Mouse (Mus musculus) spleen, postnatal 0 days (tissue): Measurements from ENCODE around the gene Stap2. TPM values are rescaled to one million over a fixed set of nuclear protein-coding genes. Genes with fewer than 3 reads are reported as not detected.

Experiments
- polyA plus RNA-seq: library from polyadenylated mRNA; unstranded; fragments of >200 nt; fragmentation: Nextera tagmentation; extraction: Ambion mirVana; gene quantifications from 2 replicates; pipeline ENCODE4 v1.2.1, GENCODE M21; 2015

Stap2 gene
- polyA plus RNA-seq, result 4.7 and 7.1 TPM in 2 replicates

DNA sequence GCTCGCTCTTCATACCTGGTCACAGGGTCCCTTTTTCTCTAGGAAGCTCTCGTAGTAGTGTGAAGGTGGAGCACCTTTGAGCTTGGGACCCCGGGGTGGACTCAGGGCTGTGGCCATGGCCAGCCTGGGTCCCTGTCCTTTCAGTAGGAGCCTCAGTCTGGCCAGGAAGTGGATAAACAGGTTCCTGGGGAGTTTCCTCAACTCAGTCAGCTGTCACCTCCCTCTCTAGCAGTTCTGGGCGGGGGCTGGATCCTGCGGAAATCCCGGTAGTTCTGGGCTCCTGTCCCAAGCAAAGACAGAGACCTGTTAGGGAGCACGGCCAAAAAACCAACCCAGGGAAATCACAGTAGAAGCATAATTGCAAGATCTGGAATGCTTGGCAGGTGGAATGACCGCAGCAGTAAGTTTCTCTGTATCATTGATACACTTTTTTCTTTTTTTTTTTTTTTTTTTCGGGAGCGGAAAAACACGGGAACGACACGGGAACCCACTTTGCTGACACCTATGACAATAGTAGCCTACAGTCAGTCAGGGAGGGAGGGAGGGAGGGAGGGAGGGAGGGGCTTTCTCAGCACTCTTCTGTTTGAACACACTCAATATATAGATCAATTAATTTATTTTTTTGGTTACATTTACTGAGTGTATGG, at the start of gene Stap2, which contains the start of gene Mpnd:
Stap2 (minus strand) TSS at position 170 of the 647 bp plus-strand sequence.
Mpnd (plus strand) TSS at position 297 of the 647 bp plus-strand sequence.

DNA sequence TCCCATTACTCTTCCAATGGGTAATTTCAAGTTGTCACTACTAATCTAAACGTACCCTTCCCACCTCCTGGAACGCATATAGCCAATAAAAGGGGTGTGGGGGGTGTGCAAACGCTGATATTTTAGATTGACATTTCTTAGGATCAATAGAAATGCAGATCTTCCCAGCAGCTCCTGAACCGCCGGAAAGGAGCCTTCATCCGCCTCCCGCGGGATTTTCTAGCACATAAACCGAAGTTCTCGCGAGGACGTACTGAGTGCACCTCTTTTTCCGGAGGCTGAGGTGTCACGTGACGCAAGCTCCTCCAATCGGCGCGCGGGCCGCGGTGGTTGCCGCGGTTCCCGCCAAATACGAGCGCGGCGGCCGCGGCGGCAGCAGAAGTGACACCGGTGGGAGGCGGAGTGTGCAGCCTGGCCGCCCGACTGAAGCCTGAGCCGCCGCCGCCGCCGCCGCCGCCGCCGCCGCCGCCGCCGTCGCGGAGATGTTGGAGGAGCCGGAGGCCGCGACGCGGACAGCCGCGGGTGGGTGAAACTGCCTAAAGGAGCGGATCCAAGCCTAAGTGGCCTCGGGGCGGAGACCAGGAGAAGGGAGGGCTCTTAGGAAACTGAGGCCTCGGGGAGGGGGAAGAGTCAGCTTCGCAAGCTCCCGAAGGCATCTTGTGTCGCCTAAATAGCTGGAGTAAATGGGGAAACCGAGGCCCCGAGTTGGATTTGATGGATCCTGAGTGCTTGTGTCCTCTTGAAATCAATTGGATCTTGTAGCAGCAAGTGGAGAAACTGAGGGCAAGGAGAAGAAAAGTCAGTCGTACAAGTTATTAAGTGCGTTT, 34.9 kb upstream of the Stap2 start, which contains the start of gene Chaf1a:
Chaf1a (plus strand) TSS at position 410 of the 827 bp plus-strand sequence.

DNA sequence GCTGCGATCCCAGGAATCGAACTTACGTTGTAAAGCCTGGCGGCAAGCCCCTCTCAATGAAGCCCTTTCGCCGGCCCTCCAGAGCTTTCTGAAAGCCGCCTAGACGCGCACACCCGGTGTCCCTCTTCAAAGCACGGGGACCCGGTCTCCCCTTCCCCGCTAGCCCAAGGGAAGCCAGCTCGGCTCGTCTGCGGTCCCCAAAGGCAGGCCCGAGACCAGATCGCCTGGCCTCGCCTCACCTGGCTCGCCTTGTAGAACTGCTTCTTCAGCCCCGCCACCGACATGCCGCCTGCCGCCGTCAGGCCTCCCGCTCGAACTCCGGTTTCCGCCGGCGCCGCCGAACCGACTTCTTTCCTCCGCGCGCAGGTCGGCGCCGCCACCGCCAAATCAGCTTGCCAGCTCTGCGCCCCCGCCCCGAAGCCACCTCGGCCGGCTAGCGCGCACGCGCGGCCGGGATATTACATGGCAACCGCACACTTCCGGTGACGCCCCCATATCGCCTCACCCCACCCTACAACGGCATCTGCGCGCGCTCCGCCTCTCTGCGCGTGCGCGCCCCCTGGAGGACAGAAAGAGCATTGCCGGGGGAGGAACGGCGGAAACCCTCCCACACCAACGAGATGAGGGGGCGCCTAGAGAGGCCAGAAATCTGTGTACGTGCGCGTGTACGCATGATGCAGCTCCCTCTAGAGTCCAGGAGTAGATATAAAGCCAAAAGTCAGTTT, 31.0 kb upstream of the Stap2 start, which contains the start of gene Sh3gl1:
Sh3gl1 (minus strand) TSS at position 460 of the 725 bp plus-strand sequence.

GRCm38 (mm10) chr17:55986030-55986961, 19.1 kb downstream of the Stap2 start, which contains the start of gene Fsd1:
TSS of gene Fsd1 (plus strand) at chr17:55986509.

GRCm38 (mm10) chr17:55969966-55970891, 35.2 kb downstream of the Stap2 start, which contains the start of gene Shd:
TSS of gene Shd (plus strand) at chr17:55970467.

GRCm38 (mm10) chr17:55958918-55959728, 46.3 kb downstream of the Stap2 start, which contains the start of gene Yju2:
TSS of gene Yju2 (plus strand) at chr17:55959099.

GRCm38 (mm10) chr17:55952447-55953027, 52.8 kb downstream of the Stap2 start, which contains the start of gene Ebi3:
TSS of gene Ebi3 (plus strand) at chr17:55952640.

DNA sequence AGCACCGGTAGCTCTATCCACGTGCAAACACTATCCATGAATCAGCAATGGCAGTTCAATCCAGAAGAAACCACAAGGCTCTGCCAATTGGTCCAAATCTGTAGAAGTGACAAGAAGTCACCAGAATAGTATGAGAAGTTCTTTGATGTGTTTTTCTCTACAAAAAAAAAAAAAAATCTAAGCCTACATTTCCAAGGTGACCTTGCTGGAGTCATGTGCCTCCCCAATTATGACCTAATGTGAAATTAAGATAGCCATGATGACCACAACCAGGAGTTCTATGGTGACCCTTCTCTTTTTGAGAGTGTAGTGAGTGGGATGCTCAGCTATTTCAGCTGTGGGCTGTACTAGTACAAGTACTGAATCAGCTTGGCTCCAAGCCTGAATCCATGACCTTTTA, 56.0 kb downstream of the Stap2 start, which contains the start of gene Zfp119b:
Zfp119b (minus strand) TSS at position 101 of the 400 bp plus-strand sequence.

Other genes starting within 250 kb of the Stap2 start
- 3.9 and 4.4 TPM in 2 replicates for gene Zfp119a, start 126.7 kb downstream of the Stap2 start, polyA plus RNA-seq
- gene Zfp959, start 113.5 kb downstream of the Stap2 start, polyA plus RNA-seq, result 9.3 and 10.6 TPM in 2 replicates
- gene Zfp119b, start 56.1 kb downstream of the Stap2 start, polyA plus RNA-seq, result 3.7 and 4.5 TPM in 2 replicates
- 19.6 and 28.1 TPM in 2 replicates for gene Ebi3, start 52.9 kb downstream of the Stap2 start, polyA plus RNA-seq
- gene Yju2, start 46.5 kb downstream of the Stap2 start, polyA plus RNA-seq, result 12.2 and 13.4 TPM in 2 replicates
- 2.1 and 2.7 TPM in 2 replicates for gene Shd, start 35.1 kb downstream of the Stap2 start, polyA plus RNA-seq
- gene Fsd1, start 19.1 kb downstream of the Stap2 start, polyA plus RNA-seq, result not detected in 2 replicates
- 11.8 and 15.7 TPM in 2 replicates for gene Mpnd, start 127 bp upstream of the Stap2 start, polyA plus RNA-seq
- 44.3 and 51.0 TPM in 2 replicates for gene Sh3gl1, start 31.1 kb upstream of the Stap2 start, polyA plus RNA-seq
- gene Chaf1a, start 34.9 kb upstream of the Stap2 start, polyA plus RNA-seq, result 15.4 and 16.3 TPM in 2 replicates
- gene Ubxn6, start 69.4 kb upstream of the Stap2 start, polyA plus RNA-seq, result 15.6 and 17.0 TPM in 2 replicates
- gene Hdgfl2, start 74.0 kb upstream of the Stap2 start, polyA plus RNA-seq, result 54.4 and 62.0 TPM in 2 replicates
- gene Plin4, start 104.2 kb upstream of the Stap2 start, polyA plus RNA-seq, result 0.06 and 0.11 TPM in 2 replicates
- 0.19 and 0.33 TPM in 2 replicates for gene Plin5, start 112.0 kb upstream of the Stap2 start, polyA plus RNA-seq
- 69.0 and 83.3 TPM in 2 replicates for gene Lrg1, start 116.4 kb upstream of the Stap2 start, polyA plus RNA-seq
- gene Sema6b, start 134.8 kb upstream of the Stap2 start, polyA plus RNA-seq, result 1.6 and 1.8 TPM in 2 replicates
- 6.0 and 8.1 TPM in 2 replicates for gene Tnfaip8l1, start 156.9 kb upstream of the Stap2 start, polyA plus RNA-seq
- gene Mydgf, start 178.3 kb upstream of the Stap2 start, polyA plus RNA-seq, result 42.6 and 43.0 TPM in 2 replicates
- 12.8 and 13.9 TPM in 2 replicates for gene Dpp9, start 213.3 kb upstream of the Stap2 start, polyA plus RNA-seq